Mouse (Mus musculus) fat pad, adult 2 months (tissue): ENCODE results near the gene Olfr1314.

Source experiments
- DNase-seq: peaks from one replicate; pipeline ENCODE4 v3.0.0-alpha.2; 2011; ENCODE audit warnings: low read depth, low spot score; ENCODE audit errors: extremely low read depth

Gene Olfr1314

GRCm38 (mm10) chr2:112096681-112097080 lies at the start of gene Olfr1314:
Gene Olfr1314, minus strand, starts transcription at chr2:112096781.
- DNase-seq = no peak

GRCm38 (mm10) chr2:112140029-112140428 lies 43.4 kb upstream of the Olfr1314 start, which contains the start of gene Olfr1317:
Gene Olfr1317, plus strand, starts transcription at chr2:112140329.
- DNase-seq = no peak

- DNase-seq = no peak
Observed at GRCm38 (mm10) chr2:112134877-112135276, 38.3 kb upstream of the Olfr1314 start, which contains the start of gene Olfr1316. Gene Olfr1316, minus strand, starts transcription at chr2:112134977.

GRCm38 (mm10) chr2:112115340-112115739 lies 18.8 kb upstream of the Olfr1314 start, which contains the start of gene Olfr1315-ps1:
Gene Olfr1315-ps1, minus strand, starts transcription at chr2:112115440.
- no peak for DNase-seq

GRCm38 (mm10) chr2:112077743-112078142 lies 18.8 kb downstream of the Olfr1314 start, which contains the start of gene Olfr1313:
Gene Olfr1313, minus strand, starts transcription at chr2:112077843.
- DNase-seq = no peak

GRCm38 (mm10) chr2:112050138-112050537 lies 46.4 kb downstream of the Olfr1314 start, which contains the start of gene Olfr1312:
Gene Olfr1312, minus strand, starts transcription at chr2:112050238.
- no peak for DNase-seq
